Mouse (Mus musculus): Measurements from ENCODE around the gene Defb45. TPM values are rescaled to one million over a fixed set of nuclear protein-coding genes. Genes with fewer than 3 reads are reported as not detected.

Gene Defb45
- polyA plus RNA-seq, 1 experiment: not detected

DNA sequence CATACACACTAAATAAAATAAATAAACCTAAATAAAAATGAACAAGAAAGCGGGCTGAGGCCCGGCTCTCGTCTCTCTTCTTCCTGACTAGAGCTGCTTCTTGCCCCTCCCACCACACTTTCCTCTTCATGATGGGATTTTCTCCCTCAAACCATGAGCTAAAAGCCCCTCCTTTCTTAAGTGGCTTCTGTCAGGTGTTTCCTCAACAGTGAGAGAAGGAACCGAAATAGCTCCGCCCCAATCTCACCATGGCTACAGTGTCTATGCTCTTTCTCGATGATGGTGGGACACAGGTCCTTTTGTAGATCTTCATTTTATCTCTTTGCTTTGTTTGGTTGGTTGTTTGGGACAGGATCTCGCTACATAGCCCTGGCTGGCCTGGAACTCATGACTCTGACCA lies 42.5 kb downstream of the Defb45 start:
- no peaks in the 10 kb centered on the region for H3K36me3 ChIP-seq (ENCODE audit: control insufficient read depth, insufficient read depth, low read length)
- H3K27me3 ChIP-seq (ENCODE audit: control insufficient read depth, insufficient read depth, low read length): no peaks in the 10 kb centered on the region
- H3K4me1 ChIP-seq (replicated peaks; ENCODE audit: control insufficient read depth, insufficient read depth, low read length): no peaks in the 10 kb centered on the region
- H3K27ac ChIP-seq (ENCODE audit: control insufficient read depth, insufficient read depth, low read length): no peak overlapping the region
- DNase-seq: no peak
- 20% methylated on average over 7 of the region's 7 CpGs for WGBS
- H3K4me3 ChIP-seq (ENCODE audit: control insufficient read depth, insufficient read depth, low read length): no peak overlapping the region
- TF ChIP-seq CTCF (IDR thresholded peaks at IDR 0.05; ENCODE audit: borderline replicate concordance, control insufficient read depth, extremely low read depth, insufficient read depth, low read length, poor library complexity): no peak
- no peak for TF ChIP-seq POLR2A (IDR thresholded peaks at IDR 0.05; ENCODE audit: control insufficient read depth, extremely low read depth, insufficient read depth, low read length, poor library complexity)

DNA sequence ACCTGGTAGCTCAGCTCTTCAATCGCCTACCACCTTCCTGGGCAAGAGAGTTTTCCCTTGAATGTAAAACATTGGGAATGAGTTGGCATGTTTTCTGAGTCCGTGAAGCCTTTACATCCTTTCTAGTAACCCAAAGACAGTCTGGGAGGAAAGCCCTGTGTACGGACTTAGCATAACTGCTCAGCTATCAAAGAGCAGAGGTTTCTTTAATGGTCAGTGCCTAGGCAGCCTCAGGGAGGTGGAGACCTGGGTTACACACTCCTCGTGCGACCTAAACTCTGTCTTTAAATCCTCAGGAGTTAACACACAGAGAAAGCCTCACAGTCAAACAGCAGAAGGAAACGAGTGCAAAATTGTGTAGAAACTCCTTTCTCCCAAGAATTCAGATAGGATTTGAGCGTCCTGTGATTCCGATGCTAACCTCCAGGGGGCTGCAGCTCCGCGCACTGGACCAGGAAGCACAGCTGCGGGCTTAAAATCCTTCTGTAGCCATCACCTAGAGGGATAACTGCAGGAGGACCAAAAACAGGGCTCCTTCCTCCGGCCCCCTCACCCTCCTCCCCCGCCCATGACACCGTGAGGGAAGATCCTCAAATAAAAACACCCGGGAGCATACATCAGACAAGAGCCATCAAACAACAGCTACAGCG lies 45.3 kb downstream of the Defb45 start:
- Histone ChIP-seq H3K4me3 (ENCODE audit: control insufficient read depth, insufficient read depth, low read length) (no peak overlapping the region), H3K27me3 (ENCODE audit: control insufficient read depth, insufficient read depth, low read length) (no peaks in the 10 kb centered on the region), H3K27ac (ENCODE audit: control insufficient read depth, insufficient read depth, low read length) (no peak overlapping the region), H3K4me1 (replicated peaks; ENCODE audit: control insufficient read depth, insufficient read depth, low read length) (no peaks in the 10 kb centered on the region), H3K36me3 (ENCODE audit: control insufficient read depth, insufficient read depth, low read length) (no peaks in the 10 kb centered on the region)
- no peak for TF ChIP-seq POLR2A (IDR thresholded peaks at IDR 0.05; ENCODE audit: control insufficient read depth, extremely low read depth, insufficient read depth, low read length, poor library complexity)
- peak; percentile 72; the same call in 1 of the 2 replicates for TF ChIP-seq CTCF (IDR thresholded peaks at IDR 0.05; ENCODE audit: borderline replicate concordance, control insufficient read depth, extremely low read depth, insufficient read depth, low read length, poor library complexity)
- 24% methylated on average over 16 of the region's 16 CpGs for WGBS
- DNase-seq: peak; percentile 26

GRCm38 (mm10) chr2:152548124-152548523 lies 51.1 kb downstream of the Defb45 start:
- Histone ChIP-seq H3K27ac (ENCODE audit: control insufficient read depth, insufficient read depth, low read length) (no peak overlapping the region), H3K4me3 (ENCODE audit: control insufficient read depth, insufficient read depth, low read length) (no peak overlapping the region), H3K27me3 (ENCODE audit: control insufficient read depth, insufficient read depth, low read length) (no peaks in the 10 kb centered on the region), H3K4me1 (replicated peaks; ENCODE audit: control insufficient read depth, insufficient read depth, low read length) (no peaks in the 10 kb centered on the region), H3K36me3 (ENCODE audit: control insufficient read depth, insufficient read depth, low read length) (no peaks in the 10 kb centered on the region)
- TF ChIP-seq POLR2A (IDR thresholded peaks at IDR 0.05; ENCODE audit: control insufficient read depth, extremely low read depth, insufficient read depth, low read length, poor library complexity): no peak
- no peak for TF ChIP-seq CTCF (IDR thresholded peaks at IDR 0.05; ENCODE audit: borderline replicate concordance, control insufficient read depth, extremely low read depth, insufficient read depth, low read length, poor library complexity)
- no peak for DNase-seq
- 94% methylated on average over 5 of the region's 5 CpGs for WGBS

GRCm38 (mm10) chr2:152544691-152545090 lies 54.5 kb downstream of the Defb45 start:
- Histone ChIP-seq H3K27ac (ENCODE audit: control insufficient read depth, insufficient read depth, low read length) (no peak overlapping the region), H3K4me1 (replicated peaks; ENCODE audit: control insufficient read depth, insufficient read depth, low read length) (no peaks in the 10 kb centered on the region), H3K27me3 (ENCODE audit: control insufficient read depth, insufficient read depth, low read length) (no peaks in the 10 kb centered on the region), H3K4me3 (ENCODE audit: control insufficient read depth, insufficient read depth, low read length) (no peak overlapping the region), H3K36me3 (ENCODE audit: control insufficient read depth, insufficient read depth, low read length) (no peaks in the 10 kb centered on the region)
- 13% methylated on average over 4 of the region's 4 CpGs for WGBS
- TF ChIP-seq POLR2A (IDR thresholded peaks at IDR 0.05; ENCODE audit: control insufficient read depth, extremely low read depth, insufficient read depth, low read length, poor library complexity): no peak
- TF ChIP-seq CTCF (IDR thresholded peaks at IDR 0.05; ENCODE audit: borderline replicate concordance, control insufficient read depth, extremely low read depth, insufficient read depth, low read length, poor library complexity): no peak
- DNase-seq: no peak

DNA sequence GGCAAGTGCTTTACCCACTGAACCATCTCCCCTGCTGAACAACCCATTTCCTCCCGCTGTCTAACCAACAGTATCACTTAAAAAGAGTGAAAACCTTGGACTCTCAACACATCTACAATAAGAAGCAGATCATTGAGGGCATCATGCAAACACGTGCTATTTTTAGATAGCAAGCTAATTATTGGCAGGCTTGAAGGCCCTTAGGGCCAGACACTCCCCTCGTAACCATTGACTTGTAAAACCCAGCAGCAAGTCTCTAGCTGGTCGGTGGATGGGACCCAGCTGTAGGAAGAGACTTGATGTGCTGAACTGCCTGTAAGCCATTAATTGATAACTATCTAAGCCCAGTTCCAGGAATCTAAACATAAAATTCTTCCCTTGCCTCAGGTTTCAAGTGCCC lies 55.7 kb downstream of the Defb45 start:
- no peaks in the 10 kb centered on the region for H3K4me1 ChIP-seq (replicated peaks; ENCODE audit: control insufficient read depth, insufficient read depth, low read length)
- TF ChIP-seq CTCF (IDR thresholded peaks at IDR 0.05; ENCODE audit: borderline replicate concordance, control insufficient read depth, extremely low read depth, insufficient read depth, low read length, poor library complexity): no peak
- no peak overlapping the region for H3K4me3 ChIP-seq (ENCODE audit: control insufficient read depth, insufficient read depth, low read length)
- DNase-seq: no peak
- 94% methylated on average over 4 of the region's 4 CpGs for WGBS
- no peak overlapping the region for H3K27ac ChIP-seq (ENCODE audit: control insufficient read depth, insufficient read depth, low read length)
- H3K27me3 ChIP-seq (ENCODE audit: control insufficient read depth, insufficient read depth, low read length): no peaks in the 10 kb centered on the region
- no peaks in the 10 kb centered on the region for H3K36me3 ChIP-seq (ENCODE audit: control insufficient read depth, insufficient read depth, low read length)

Other genes starting within 250 kb of the Defb45 start
- 0.07 TPM in 1 of 2 replicates, not detected in the other for gene Nrsn2, start 222.8 kb downstream of the Defb45 start, polyA plus RNA-seq (2012; rRNA removed)
- gene Sox12, start 201.3 kb downstream of the Defb45 start, polyA plus RNA-seq (2012; rRNA removed): 3.8 and 4.5 TPM in 2 replicates
- gene Zcchc3, start 184.4 kb downstream of the Defb45 start, polyA plus RNA-seq (2012; rRNA removed): 1.7 and 2.0 TPM in 2 replicates
- 0.36 and 0.50 TPM in 2 replicates for gene 6820408C15Rik, start 183.8 kb downstream of the Defb45 start, polyA plus RNA-seq (2012; rRNA removed)
- gene Defb23, start 134.8 kb downstream of the Defb45 start, polyA plus RNA-seq (2012; rRNA removed): not detected in 2 replicates
- not detected in 2 replicates for gene Defb20, start 122.3 kb downstream of the Defb45 start, polyA plus RNA-seq (2012; rRNA removed)
- 0.24 TPM in 1 of 2 replicates, not detected in the other for gene Defb22, start 109.3 kb downstream of the Defb45 start, polyA plus RNA-seq (2012; rRNA removed)
- gene Defb26, start 87.7 kb downstream of the Defb45 start, polyA plus RNA-seq (2012; rRNA removed): not detected in 2 replicates
- not detected in 2 replicates for gene Defb28, start 81.1 kb downstream of the Defb45 start, polyA plus RNA-seq (2012; rRNA removed)
- not detected in 2 replicates for gene Defb29, start 59.3 kb downstream of the Defb45 start, polyA plus RNA-seq (2012; rRNA removed)
- gene Gm17416, start 30.1 kb downstream of the Defb45 start, polyA plus RNA-seq (2012; rRNA removed): not detected in 2 replicates
- gene Defb21, start 26.7 kb downstream of the Defb45 start, polyA plus RNA-seq (2012; rRNA removed): not detected in 2 replicates
- 1.5 and 1.7 TPM in 2 replicates for gene Defb19, start 19.1 kb downstream of the Defb45 start, polyA plus RNA-seq (2012; rRNA removed)
- not detected in 2 replicates for gene Defb36, start 4.9 kb upstream of the Defb45 start, polyA plus RNA-seq (2012; rRNA removed)
- 1.7 and 2.0 TPM in 2 replicates for gene Defb25, start 23.7 kb upstream of the Defb45 start, polyA plus RNA-seq (2012; rRNA removed)
- 2.9 and 3.3 TPM in 2 replicates for gene Rem1, start 27.6 kb upstream of the Defb45 start, polyA plus RNA-seq (2012; rRNA removed)
- 270 and 324 TPM in 2 replicates for gene H13, start 70.1 kb upstream of the Defb45 start, polyA plus RNA-seq (2012; rRNA removed)
- 4.2 and 4.4 TPM in 2 replicates for gene Mcts2, start 87.6 kb upstream of the Defb45 start, polyA plus RNA-seq (2012; rRNA removed)
- 54.6 and 66.4 TPM in 2 replicates for gene Id1, start 136.9 kb upstream of the Defb45 start, polyA plus RNA-seq (2012; rRNA removed)
- 1.6 and 1.9 TPM in 2 replicates for gene Cox4i2, start 154.8 kb upstream of the Defb45 start, polyA plus RNA-seq (2012; rRNA removed)
- gene Bcl2l1, start 232.3 kb upstream of the Defb45 start, polyA plus RNA-seq (2012; rRNA removed): 205 and 207 TPM in 2 replicates
- 16.1 and 19.1 TPM in 2 replicates for gene Tpx2, start 248.6 kb upstream of the Defb45 start, polyA plus RNA-seq (2012; rRNA removed)

Measured in thymus, adult 2 months (tissue).